Mouse (Mus musculus): ENCODE data around the gene Mecom. TPM values are rescaled to one million over a fixed set of nuclear protein-coding genes. Genes with fewer than 3 reads are reported as not detected.

The Mecom gene
- polyA plus RNA-seq, 1 experiment = 4.3 TPM

DNA sequence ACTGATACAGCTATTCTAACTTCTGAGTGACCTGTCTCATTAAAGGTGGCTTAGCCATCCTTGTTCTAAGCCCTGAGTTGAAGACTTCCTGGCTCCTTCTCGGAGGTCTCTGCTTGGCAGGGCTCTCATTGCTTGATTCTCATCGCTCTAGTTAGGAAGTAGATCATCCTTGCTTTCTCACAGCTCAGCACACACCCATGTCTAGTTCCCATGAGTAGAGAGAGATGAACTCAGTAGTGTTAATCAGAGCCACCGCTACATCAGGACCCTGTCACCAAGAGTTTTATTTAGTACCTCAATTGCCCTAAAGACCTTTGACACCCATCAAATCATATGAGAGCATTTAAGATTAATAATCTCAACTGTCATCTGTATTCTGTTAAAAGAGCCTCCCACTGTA, 425.2 kb downstream of the Mecom start:
- H3K4me3 ChIP-seq (replicated peaks; ENCODE audit: insufficient read depth, low read depth, low read length) = no peak overlapping the region
- TF ChIP-seq POLR2A (IDR thresholded peaks at IDR 0.05; ENCODE audit: borderline replicate concordance, insufficient read depth, low read length) (no peak), CTCF (IDR thresholded peaks at IDR 0.05; ENCODE audit: borderline replicate concordance, insufficient read depth, low read depth, low read length) (no peak)
- no peak overlapping the region for H3K27ac ChIP-seq (ENCODE audit: insufficient read depth, low read length)
- H3K4me1 ChIP-seq (ENCODE audit: control insufficient read depth, insufficient read depth, low read length) = no peaks in the 10 kb centered on the region
- no peak for DNase-seq
- whole genome bisulfite sequencing = 83% methylated on average over 3 of the region's 3 CpGs
- no peaks in the 10 kb centered on the region; the same call in 1 of the 2 replicates for H3K27me3 ChIP-seq (ENCODE audit: control insufficient read depth, insufficient read depth, low read length)

DNA sequence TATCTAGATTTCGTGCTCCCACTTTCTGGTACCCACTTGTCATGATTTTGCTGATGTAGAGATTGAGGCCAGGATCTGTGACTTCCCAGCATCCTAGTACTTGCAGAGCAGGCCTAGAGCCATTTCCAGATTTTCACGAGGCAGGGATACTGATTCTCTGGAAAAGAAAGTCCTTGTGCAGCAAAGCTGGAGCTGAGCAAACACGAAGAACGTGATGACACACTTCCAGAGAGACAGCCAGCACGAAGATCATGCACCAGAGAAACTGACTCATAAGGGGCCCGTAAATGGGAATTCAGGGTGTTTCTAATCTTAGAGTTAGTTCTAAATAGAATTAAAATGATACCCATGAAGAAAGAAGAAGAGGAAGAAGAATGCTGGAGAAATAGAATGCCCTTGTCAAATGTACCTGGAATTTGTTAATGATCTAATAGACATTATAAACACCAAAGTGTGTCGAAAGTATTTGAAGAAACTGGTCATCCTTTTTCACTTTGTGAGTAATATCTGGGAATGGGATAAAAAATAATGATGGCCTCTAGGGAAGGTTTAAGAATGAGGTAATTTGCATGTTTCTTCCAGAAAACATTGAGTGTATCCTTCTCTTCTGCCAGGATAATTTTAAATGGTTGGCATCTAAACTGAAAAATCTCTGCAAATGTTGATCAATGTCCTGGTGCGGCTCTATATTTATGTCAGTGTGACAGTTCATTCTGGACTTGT, 426.9 kb downstream of the Mecom start:
- no peaks in the 10 kb centered on the region; the same call in 1 of the 2 replicates for H3K27me3 ChIP-seq (ENCODE audit: control insufficient read depth, insufficient read depth, low read length)
- H3K4me3 ChIP-seq (replicated peaks; ENCODE audit: insufficient read depth, low read depth, low read length) = no peak overlapping the region
- TF ChIP-seq POLR2A (IDR thresholded peaks at IDR 0.05; ENCODE audit: borderline replicate concordance, insufficient read depth, low read length) = no peak
- no peak for TF ChIP-seq CTCF (IDR thresholded peaks at IDR 0.05; ENCODE audit: borderline replicate concordance, insufficient read depth, low read depth, low read length)
- no peak for DNase-seq
- H3K27ac ChIP-seq (ENCODE audit: insufficient read depth, low read length) = no peak overlapping the region
- 84% methylated on average over 8 of the region's 8 CpGs for WGBS
- H3K4me1 ChIP-seq (ENCODE audit: control insufficient read depth, insufficient read depth, low read length) = no peaks in the 10 kb centered on the region

DNA sequence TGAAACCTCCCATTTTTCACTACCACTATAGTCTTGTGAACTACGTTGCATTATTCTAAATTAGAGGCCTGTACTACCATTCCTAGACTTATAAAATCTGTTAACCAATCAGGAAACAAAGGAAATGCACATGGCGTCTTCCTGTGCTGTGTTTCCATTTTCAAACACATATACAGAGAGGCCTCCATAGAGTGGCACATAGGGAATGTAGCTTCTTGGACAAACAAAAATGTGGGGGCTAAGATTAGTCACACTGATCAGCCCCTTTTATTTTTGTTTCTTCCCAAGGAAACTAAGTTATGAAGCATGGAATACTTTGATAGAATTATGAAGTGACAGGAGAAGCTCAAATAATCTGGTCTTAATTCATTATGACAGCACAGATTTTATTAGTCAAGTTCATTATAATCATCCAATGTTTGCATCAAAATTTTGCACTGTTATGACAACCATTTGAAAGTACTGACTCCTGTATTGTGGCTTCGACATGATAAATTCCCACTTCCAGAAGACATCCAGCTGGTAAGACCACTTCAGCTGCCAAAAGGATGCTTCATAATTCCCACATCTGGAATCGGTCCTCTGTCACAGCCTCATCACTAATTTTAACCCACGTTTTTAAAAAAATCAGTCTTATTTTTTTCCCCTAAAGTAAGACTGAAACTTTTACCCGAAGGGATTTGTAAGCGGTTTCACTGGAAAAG, 429.1 kb downstream of the Mecom start:
- Histone ChIP-seq H3K4me3 (replicated peaks; ENCODE audit: insufficient read depth, low read depth, low read length) (no peak overlapping the region), H3K27me3 (ENCODE audit: control insufficient read depth, insufficient read depth, low read length) (no peaks in the 10 kb centered on the region), H3K4me1 (ENCODE audit: control insufficient read depth, insufficient read depth, low read length) (no peaks in the 10 kb centered on the region), H3K27ac (ENCODE audit: insufficient read depth, low read length) (no peak overlapping the region)
- TF ChIP-seq CTCF (IDR thresholded peaks at IDR 0.05; ENCODE audit: borderline replicate concordance, insufficient read depth, low read depth, low read length) = no peak
- TF ChIP-seq POLR2A (IDR thresholded peaks at IDR 0.05; ENCODE audit: borderline replicate concordance, insufficient read depth, low read length) = no peak
- WGBS = 79% methylated on average over 7 of the region's 7 CpGs
- no peak for DNase-seq

DNA sequence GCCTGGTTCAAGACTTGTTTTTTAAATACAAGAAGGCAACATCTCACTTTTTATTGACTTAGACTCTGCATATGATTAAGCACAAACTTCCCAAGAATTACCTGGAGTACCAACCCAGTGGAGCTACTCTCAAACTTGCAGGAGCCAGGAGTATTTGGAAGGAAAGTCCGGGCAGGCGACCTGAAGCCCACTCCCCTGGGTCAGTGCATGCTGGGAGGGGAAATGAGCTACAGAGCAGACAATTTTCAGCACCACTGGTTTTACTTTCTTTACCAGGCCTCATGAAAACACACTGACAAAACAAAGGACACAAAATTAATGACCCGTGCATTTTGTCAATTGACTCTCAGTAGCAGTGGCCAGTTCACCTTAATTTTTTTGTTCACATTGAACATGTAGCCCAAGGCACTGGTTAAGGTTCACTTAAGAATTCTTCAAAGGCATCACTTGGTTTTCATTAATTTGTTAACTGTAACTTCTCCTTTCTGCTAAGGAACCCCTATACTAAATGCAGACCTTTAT, 434.5 kb downstream of the Mecom start:
- WGBS = 36% methylated on average over 3 of the region's 3 CpGs
- H3K27ac ChIP-seq (ENCODE audit: insufficient read depth, low read length) = no peak overlapping the region
- no peaks in the 10 kb centered on the region for H3K27me3 ChIP-seq (ENCODE audit: control insufficient read depth, insufficient read depth, low read length)
- no peaks in the 10 kb centered on the region for H3K4me1 ChIP-seq (ENCODE audit: control insufficient read depth, insufficient read depth, low read length)
- no peak for TF ChIP-seq POLR2A (IDR thresholded peaks at IDR 0.05; ENCODE audit: borderline replicate concordance, insufficient read depth, low read length)
- no peak for TF ChIP-seq CTCF (IDR thresholded peaks at IDR 0.05; ENCODE audit: borderline replicate concordance, insufficient read depth, low read depth, low read length)
- no peak overlapping the region for H3K4me3 ChIP-seq (replicated peaks; ENCODE audit: insufficient read depth, low read depth, low read length)
- DNase-seq = no peak

DNA sequence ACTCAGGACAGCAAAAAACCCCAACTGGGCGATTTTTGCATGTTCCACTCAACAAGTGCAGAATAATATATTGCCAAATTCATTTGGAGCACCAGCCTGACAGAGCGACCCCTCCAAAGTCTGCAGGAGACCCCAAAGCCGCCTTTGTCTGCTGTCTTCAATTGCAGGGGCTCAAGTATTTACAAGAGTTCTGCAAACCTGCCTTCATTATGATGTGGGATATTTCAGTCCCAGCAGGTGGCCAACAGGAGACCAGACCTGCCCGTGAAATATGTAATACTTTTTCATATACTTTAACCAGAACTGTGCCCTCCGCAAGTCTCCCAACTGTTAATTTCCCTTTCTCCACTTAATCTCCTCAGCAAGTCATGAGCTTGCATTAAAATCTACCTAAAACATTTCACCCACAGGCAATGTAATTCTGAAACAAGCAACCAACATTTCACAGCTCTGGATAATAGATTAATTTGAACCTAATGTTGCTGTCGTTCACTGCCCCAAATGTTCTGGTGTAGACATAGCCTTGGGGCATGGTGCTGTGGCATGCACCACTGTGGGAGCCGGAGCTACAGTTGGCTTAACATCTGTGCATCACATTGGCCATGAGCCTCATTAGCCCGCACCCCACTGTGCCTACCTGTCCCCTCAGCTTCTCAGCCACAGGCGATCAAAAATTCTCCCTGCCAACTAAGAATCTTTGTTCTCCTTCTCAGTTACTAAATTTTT, 439.7 kb downstream of the Mecom start:
- DNase-seq = no peak
- H3K27ac ChIP-seq (ENCODE audit: insufficient read depth, low read length) = no peak overlapping the region
- H3K4me1 ChIP-seq (ENCODE audit: control insufficient read depth, insufficient read depth, low read length) = no peaks in the 10 kb centered on the region
- TF ChIP-seq CTCF (IDR thresholded peaks at IDR 0.05; ENCODE audit: borderline replicate concordance, insufficient read depth, low read depth, low read length) = no peak
- no peak for TF ChIP-seq POLR2A (IDR thresholded peaks at IDR 0.05; ENCODE audit: borderline replicate concordance, insufficient read depth, low read length)
- H3K27me3 ChIP-seq (ENCODE audit: control insufficient read depth, insufficient read depth, low read length) = no peaks in the 10 kb centered on the region
- WGBS = 70% methylated on average over 9 of the region's 9 CpGs
- no peak overlapping the region for H3K4me3 ChIP-seq (replicated peaks; ENCODE audit: insufficient read depth, low read depth, low read length)

DNA sequence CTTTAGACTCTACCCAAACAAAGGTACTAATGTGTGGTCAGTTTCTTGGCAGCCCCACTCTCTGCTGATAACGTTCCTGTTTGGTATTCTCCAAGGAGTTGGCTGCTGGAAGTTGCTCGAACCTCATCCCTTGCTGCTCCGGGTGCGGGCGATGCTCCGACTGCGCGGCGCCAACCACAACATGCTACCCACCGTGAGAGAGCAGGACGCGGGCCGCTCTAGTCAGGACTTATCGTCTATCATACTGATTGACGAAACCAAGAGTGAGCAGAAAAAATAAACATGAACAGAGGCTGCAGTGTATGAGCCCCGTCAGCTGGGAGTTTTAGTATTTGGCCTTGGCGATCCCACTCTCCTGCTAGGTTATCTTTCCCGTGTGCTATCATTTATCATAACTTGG, 441.3 kb downstream of the Mecom start:
- Histone ChIP-seq H3K4me1 (ENCODE audit: control insufficient read depth, insufficient read depth, low read length) (no peaks in the 10 kb centered on the region), H3K27me3 (ENCODE audit: control insufficient read depth, insufficient read depth, low read length) (no peaks in the 10 kb centered on the region), H3K4me3 (replicated peaks; ENCODE audit: insufficient read depth, low read depth, low read length) (no peak overlapping the region), H3K27ac (ENCODE audit: insufficient read depth, low read length) (no peak overlapping the region)
- DNase-seq = no peak
- TF ChIP-seq POLR2A (IDR thresholded peaks at IDR 0.05; ENCODE audit: borderline replicate concordance, insufficient read depth, low read length) (no peak), CTCF (IDR thresholded peaks at IDR 0.05; ENCODE audit: borderline replicate concordance, insufficient read depth, low read depth, low read length) (no peak)
- WGBS = 86% methylated on average over 18 of the region's 18 CpGs

DNA sequence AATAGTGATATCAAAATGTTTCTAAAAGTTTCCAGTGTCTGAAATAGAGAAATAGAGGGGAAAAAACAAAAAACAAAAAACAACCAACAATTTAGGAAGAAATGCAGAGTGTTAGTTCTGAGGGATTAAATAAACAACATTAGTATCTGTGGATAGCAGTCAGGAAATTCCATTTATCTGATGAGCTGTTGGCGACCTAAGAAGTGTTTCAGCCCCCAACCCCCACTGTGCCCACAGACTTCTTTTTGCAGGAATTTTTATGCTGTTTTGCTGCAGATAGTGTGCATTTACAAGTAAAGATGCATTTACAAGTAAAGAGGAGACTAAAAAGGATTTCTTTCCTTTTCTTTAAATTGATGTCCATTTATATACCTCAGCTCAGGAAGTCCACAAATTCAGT, 441.9 kb downstream of the Mecom start:
- no peaks in the 10 kb centered on the region for H3K27me3 ChIP-seq (ENCODE audit: control insufficient read depth, insufficient read depth, low read length)
- H3K4me3 ChIP-seq (replicated peaks; ENCODE audit: insufficient read depth, low read depth, low read length) = no peak overlapping the region
- 54% methylated on average over 1 of the region's 1 CpGs for WGBS
- no peaks in the 10 kb centered on the region for H3K4me1 ChIP-seq (ENCODE audit: control insufficient read depth, insufficient read depth, low read length)
- TF ChIP-seq CTCF (IDR thresholded peaks at IDR 0.05; ENCODE audit: borderline replicate concordance, insufficient read depth, low read depth, low read length) = no peak
- no peak for TF ChIP-seq POLR2A (IDR thresholded peaks at IDR 0.05; ENCODE audit: borderline replicate concordance, insufficient read depth, low read length)
- DNase-seq = no peak
- H3K27ac ChIP-seq (ENCODE audit: insufficient read depth, low read length) = no peak overlapping the region
